Mouse (Mus musculus) spleen, adult 12 weeks (tissue): Measurements from ENCODE around the gene Fam216a.
A peak's percentile ranks its signal among the peaks of the same experiment; 100 is the strongest.
"Not testable (repeated sequence)": the region's sequence is repeated elsewhere in the genome, so short reads cannot be mapped to it uniquely, and the experiment has no call there.

Source experiments
- DNase-seq: peaks from one replicate; pipeline ENCODE4 v3.0.0; 2022; ENCODE audit warnings: low spot score

Fam216a gene

GRCm38 (mm10) chr5:122320205-122320781, 51.9 kb downstream of the Fam216a start:
- no peak for DNase-seq

GRCm38 (mm10) chr5:122319474-122320204, 52.5 kb downstream of the Fam216a start:
- no peak for DNase-seq

- DNase-seq = not testable (repeated sequence)
These were observed 53.2 kb downstream of the Fam216a start for GRCm38 (mm10) chr5:122318976-122319375.

GRCm38 (mm10) chr5:122318100-122318499, 54.1 kb downstream of the Fam216a start:
- DNase-seq = peak; percentile 40

GRCm38 (mm10) chr5:122317329-122318045, 54.7 kb downstream of the Fam216a start:
- no peak for DNase-seq

GRCm38 (mm10) chr5:122314966-122315667, 57.0 kb downstream of the Fam216a start:
- DNase-seq = peak; percentile 51
